Mouse (Mus musculus) forebrain, embryonic 11.5 days (tissue): ENCODE measurements at regions not wholly inside any gene's neighbourhood (a gene's known extent, or its start where the extent isn't known, plus 50 kb on each side); places are given as distances from the start of the nearest gene placed in this dataset.

Experiments
- ATAC-seq: fragments of 200-750 bp; cut with Nextera tagmentation; replicated peaks from 2 replicates; pipeline ENCODE4 v1.8.0; 2017; ENCODE audit warnings: moderate TSS enrichment; ENCODE audit not compliant: low FRiP score
- DNase-seq: peaks from one replicate; pipeline ENCODE4 v3.0.0-alpha.2; 2017; ENCODE audit warnings: low spot score
- H3K27ac ChIP-seq: fragments of 300-500 bp; sonication (generic); 2 replicates; pipeline ENCODE4 v1.5.1; 2014; ENCODE audit warnings: low read depth, low read length
- H3K27me3 ChIP-seq: fragments of 300-500 bp; sonication (generic); 2 replicates; pipeline ENCODE4 v1.6.1; 2014; ENCODE audit warnings: mild to moderate bottlenecking, low read length, mixed read lengths; ENCODE audit not compliant: control insufficient read depth, insufficient read depth
- H3K36me3 ChIP-seq: fragments of 300-500 bp; sonication (generic); 2 replicates; pipeline ENCODE4 v1.6.1; 2014; ENCODE audit warnings: mild to moderate bottlenecking, low read length, moderate library complexity, mixed read lengths; ENCODE audit not compliant: control insufficient read depth, insufficient read depth
- H3K4me1 ChIP-seq: fragments of 300-500 bp; sonication (generic); replicated peaks from 2 replicates; pipeline ENCODE4 v1.6.1; 2014; ENCODE audit warnings: low read length, mixed read lengths; ENCODE audit not compliant: control insufficient read depth, insufficient read depth
- H3K4me2 ChIP-seq: fragments of 300-500 bp; sonication (generic); 2 replicates; pipeline ENCODE4 v1.6.1; 2014; ENCODE audit warnings: low read depth, mild to moderate bottlenecking, low read length, moderate library complexity, mixed read lengths; ENCODE audit not compliant: severe bottlenecking
- H3K4me3 ChIP-seq: fragments of 300-500 bp; sonication (generic); 2 replicates; pipeline ENCODE4 v1.5.1; 2014; ENCODE audit warnings: low read depth, low read length
- H3K9ac ChIP-seq: fragments of 300-500 bp; sonication (generic); 2 replicates; pipeline ENCODE4 v1.6.1; 2014; ENCODE audit warnings: low read length
- H3K9me3 ChIP-seq: fragments of 300-500 bp; sonication (generic); 2 replicates; pipeline ENCODE4 v1.6.1; 2016; ENCODE audit warnings: low read length, mixed read lengths; ENCODE audit not compliant: control insufficient read depth
- WGBS: fragments of 180-500 bp; shearing (Covaris S2); extraction: QIAGEN DNeasy Blood & Tissue Kit; methylation state at CpG from one replicate; pipeline ENCODE4 v1.1.7; 2014; 5-methylcytosine and 5-hydroxymethylcytosine counted together

GRCm38 (mm10) chr3:52790942-52791341, 226.1 kb downstream of the Cog6 start:
- 95% methylated on average over 2 of the region's 2 CpGs for WGBS

GRCm38 (mm10) chr3:52787964-52788760, 228.9 kb downstream of the Cog6 start:
- no peaks in the 10 kb centered on the region for H3K27me3 ChIP-seq
- no peak overlapping the region for H3K27ac ChIP-seq
- 93% methylated on average over 10 of the region's 10 CpGs for WGBS

More at GRCm38 (mm10) chr3:52790942-52791341, 226.1 kb downstream of the Cog6 start:
- no peak overlapping the region for H3K4me2 ChIP-seq
- no peaks in the 10 kb centered on the region for H3K4me1 ChIP-seq
- DNase-seq (no peak), ATAC-seq (no peak)
- no peaks in the 10 kb centered on the region for H3K27me3 ChIP-seq
- no peak overlapping the region for H3K4me3 ChIP-seq
- H3K27ac ChIP-seq = no peak overlapping the region
- H3K9me3 ChIP-seq = no peaks in the 10 kb centered on the region
- no peak overlapping the region for H3K9ac ChIP-seq
- H3K36me3 ChIP-seq = no peaks in the 10 kb centered on the region

GRCm38 (mm10) chr3:52785595-52785994, 231.4 kb downstream of the Cog6 start:
- H3K27me3 ChIP-seq = no peaks in the 10 kb centered on the region
- no peak overlapping the region for H3K4me2 ChIP-seq
- no peaks in the 10 kb centered on the region for H3K4me1 ChIP-seq
- no peak overlapping the region for H3K4me3 ChIP-seq
- H3K9ac ChIP-seq = no peak overlapping the region
- H3K9me3 ChIP-seq = no peaks in the 10 kb centered on the region
- ATAC-seq (no peak), DNase-seq (no peak)
- H3K36me3 ChIP-seq = no peaks in the 10 kb centered on the region
- H3K27ac ChIP-seq = no peak overlapping the region
- WGBS = 54% methylated on average over 1 of the region's 1 CpGs

More at GRCm38 (mm10) chr3:52787964-52788760, 228.9 kb downstream of the Cog6 start:
- Histone ChIP-seq H3K9ac (no peak overlapping the region), H3K36me3 (no peaks in the 10 kb centered on the region), H3K4me3 (no peak overlapping the region), H3K4me2 (no peak overlapping the region), H3K9me3 (no peaks in the 10 kb centered on the region), H3K4me1 (no peaks in the 10 kb centered on the region)
- ATAC-seq (no peak), DNase-seq (no peak)

GRCm38 (mm10) chr3:52784476-52784875, 232.6 kb downstream of the Cog6 start:
- no peak for DNase-seq
- H3K9ac ChIP-seq = no peak overlapping the region
- H3K36me3 ChIP-seq = no peaks in the 10 kb centered on the region
- no peak for ATAC-seq
- H3K4me3 ChIP-seq = no peak overlapping the region
- no peak overlapping the region for H3K4me2 ChIP-seq
- no peaks in the 10 kb centered on the region for H3K9me3 ChIP-seq
- H3K27ac ChIP-seq = no peak overlapping the region
- 67% methylated on average over 7 of the region's 7 CpGs for WGBS
- H3K27me3 ChIP-seq = no peaks in the 10 kb centered on the region
- no peaks in the 10 kb centered on the region for H3K4me1 ChIP-seq

GRCm38 (mm10) chr3:52782576-52782975, 234.5 kb downstream of the Cog6 start:
- Histone ChIP-seq H3K4me1 (no peaks in the 10 kb centered on the region), H3K9me3 (no peaks in the 10 kb centered on the region), H3K27me3 (no peaks in the 10 kb centered on the region), H3K4me3 (no peak overlapping the region), H3K27ac (no peak overlapping the region), H3K36me3 (no peaks in the 10 kb centered on the region), H3K4me2 (no peak overlapping the region), H3K9ac (no peak overlapping the region)
- WGBS = 81% methylated on average over 5 of the region's 5 CpGs
- no peak for DNase-seq
- ATAC-seq = no peak

- DNase-seq (no peak), ATAC-seq (no peak)
- Histone ChIP-seq H3K27me3 (no peaks in the 10 kb centered on the region), H3K4me3 (no peak overlapping the region), H3K4me2 (no peak overlapping the region), H3K36me3 (no peaks in the 10 kb centered on the region), H3K9ac (no peak overlapping the region), H3K27ac (no peak overlapping the region), H3K4me1 (no peaks in the 10 kb centered on the region), H3K9me3 (no peaks in the 10 kb centered on the region)
- WGBS = 85% methylated on average over 3 of the region's 3 CpGs
Measured at GRCm38 (mm10) chr3:52781521-52781920, 235.5 kb downstream of the Cog6 start.

GRCm38 (mm10) chr3:52780356-52780755, 236.7 kb downstream of the Cog6 start:
- DNase-seq = no peak
- Histone ChIP-seq H3K27me3 (no peaks in the 10 kb centered on the region), H3K4me1 (no peaks in the 10 kb centered on the region), H3K4me2 (no peak overlapping the region), H3K27ac (no peak overlapping the region), H3K9me3 (no peaks in the 10 kb centered on the region), H3K9ac (no peak overlapping the region), H3K4me3 (no peak overlapping the region), H3K36me3 (no peaks in the 10 kb centered on the region)
- ATAC-seq = no peak
- WGBS = 82% methylated on average over 8 of the region's 8 CpGs

GRCm38 (mm10) chr3:52775875-52776274, 241.2 kb downstream of the Cog6 start:
- DNase-seq = no peak
- no peaks in the 10 kb centered on the region for H3K36me3 ChIP-seq

GRCm38 (mm10) chr3:52775156-52775555, 241.9 kb downstream of the Cog6 start:
- Histone ChIP-seq H3K9ac (no peak overlapping the region), H3K4me1 (no peaks in the 10 kb centered on the region), H3K9me3 (no peaks in the 10 kb centered on the region), H3K27me3 (no peaks in the 10 kb centered on the region), H3K4me3 (no peak overlapping the region), H3K4me2 (no peak overlapping the region), H3K36me3 (no peaks in the 10 kb centered on the region), H3K27ac (no peak overlapping the region)
- 82% methylated on average over 7 of the region's 7 CpGs for WGBS
- no peak for DNase-seq
- ATAC-seq = no peak

More at GRCm38 (mm10) chr3:52775875-52776274, 241.2 kb downstream of the Cog6 start:
- Histone ChIP-seq H3K4me3 (no peak overlapping the region), H3K4me2 (no peak overlapping the region), H3K27me3 (no peaks in the 10 kb centered on the region), H3K4me1 (no peaks in the 10 kb centered on the region), H3K9ac (no peak overlapping the region), H3K27ac (no peak overlapping the region), H3K9me3 (no peaks in the 10 kb centered on the region)
- ATAC-seq = no peak
- 81% methylated on average over 4 of the region's 4 CpGs for WGBS
